Mouse (Mus musculus) ES-E14 (cell line): ENCODE results near the gene Tasp1. TPM values are rescaled to one million over a fixed set of nuclear protein-coding genes. Genes with fewer than 3 reads are reported as not detected.
A peak's percentile ranks its signal among the peaks of the same experiment; 100 is the strongest.

Experiments
- DNase-seq: peaks from one replicate; pipeline ENCODE4 v3.0.0-alpha.2; 2013; ENCODE audit warnings: low read depth, low spot score
- H3K27ac ChIP-seq: 2 replicates; pipeline ENCODE4 v1.5.1; 2012; ENCODE audit warnings: low read depth, mild to moderate bottlenecking, low read length, moderate library complexity, mixed read lengths; ENCODE audit not compliant: poor library complexity, insufficient read depth, severe bottlenecking
- H3K36me3 ChIP-seq: 2 replicates; pipeline ENCODE4 v1.6.1; 2012; ENCODE audit warnings: mild to moderate bottlenecking, low read length, moderate library complexity, mixed read lengths; ENCODE audit not compliant: control insufficient read depth, poor library complexity, insufficient read depth, severe bottlenecking
- H3K4me1 ChIP-seq, 2 experiments: fragments of 150-350 bp in 1 of 2; sonication (generic) in 1 of 2; 2 replicates each; pipeline ENCODE4 v1.6.1; 2012; ENCODE audit warnings: low read length in 2 of 2, mild to moderate bottlenecking in 1 of 2, mixed read lengths in 1 of 2; ENCODE audit not compliant: control insufficient read depth in 2 of 2, insufficient read depth in 2 of 2, poor library complexity in 1 of 2
- H3K4me3 ChIP-seq, 2 experiments: fragments of 150-350 bp in 1 of 2; sonication (generic) in 1 of 2; 2 replicates each; pipeline ENCODE4 v1.5.1; 2012; ENCODE audit warnings: low read length in 2 of 2, low read depth in 1 of 2, mild to moderate bottlenecking in 1 of 2, mixed read lengths in 1 of 2; ENCODE audit not compliant: insufficient read depth in 1 of 2, poor library complexity in 1 of 2, severe bottlenecking in 1 of 2
- H3K9ac ChIP-seq: 2 replicates; pipeline ENCODE4 v1.6.1; 2012; ENCODE audit warnings: low read depth, mild to moderate bottlenecking, low read length, mixed read lengths; ENCODE audit not compliant: poor library complexity, insufficient read depth, severe bottlenecking
- H3K9me3 ChIP-seq: fragments of 150-350 bp; sonication (generic); 2 replicates; pipeline ENCODE4 v1.6.1; 2012; ENCODE audit warnings: low read depth, mild to moderate bottlenecking, low read length; ENCODE audit not compliant: control insufficient read depth, insufficient read depth
- CHD2 ChIP-seq: IDR thresholded peaks from 2 replicates; pipeline ENCODE4 v1.6.1; 2014; ENCODE audit warnings: mild to moderate bottlenecking, low read depth, low read length, inconsistent platforms
- HCFC1 ChIP-seq: IDR thresholded peaks from 2 replicates; pipeline ENCODE4 v1.6.1; 2012; ENCODE audit warnings: low read length, inconsistent platforms, borderline replicate concordance; ENCODE audit not compliant: insufficient read depth
- MAFK ChIP-seq: IDR thresholded peaks from 2 replicates; pipeline ENCODE4 v1.6.1; 2014; ENCODE audit warnings: mild to moderate bottlenecking, low read depth, low read length, inconsistent platforms; ENCODE audit not compliant: insufficient read depth
- ZC3H11A ChIP-seq: IDR thresholded peaks from 2 replicates; pipeline ENCODE4 v1.6.1; 2012; ENCODE audit warnings: low read depth, mild to moderate bottlenecking, inconsistent platforms, low read length, borderline replicate concordance
- ZNF384 ChIP-seq: IDR thresholded peaks from 2 replicates; pipeline ENCODE4 v1.6.1; 2012; ENCODE audit warnings: low read depth, low read length, inconsistent platforms
- in situ Hi-C, 2 experiments: fragments of 600-800 bp; cut with MboI; formaldehyde crosslinking; loops; one replicate each; pipeline ENCODE4 v1.15.1; 2025; ENCODE audit warnings: low sequenced_read_pairs in 2 of 2, inconsistent platforms in 1 of 2; ENCODE audit not compliant: unreplicated experiment in 2 of 2
- total RNA-seq: library from RNA; depleted of rRNA; stranded (reverse); fragments of 300-350 nt; gene quantifications from 2 replicates; pipeline ENCODE4 v1.2.3, GENCODE M21; 2012

Gene Tasp1
- total RNA-seq, 1 experiment = 11.2 TPM

GRCm38 (mm10) chr2:140077476-140077875 lies 10.9 kb upstream of the Tasp1 start:
- peak overlapping the region; percentile 72; the same call in 1 of the 2 replicates for H3K27ac ChIP-seq
- TF ChIP-seq CHD2 (0 out of 2 replicates have a peak, but pooled peaks have one; percentile 29), HCFC1 (no peak)
- in situ Hi-C loops = no loop called here
- 0 out of 2 replicates have a peak overlapping the region, but pooled peaks have one; percentile 7 for H3K9ac ChIP-seq
- H3K4me1 ChIP-seq = peaks cover 1 to 23% of the 10 kb centered on the region in 2 experiments
- no peaks in the 10 kb centered on the region for H3K9me3 ChIP-seq
- no peaks in the 10 kb centered on the region for H3K36me3 ChIP-seq
- no peak for DNase-seq
- peak overlapping the region in 1 of 2 experiments; percentile 9; a peak in 2 of 4 replicates for H3K4me3 ChIP-seq

GRCm38 (mm10) chr2:140075150-140075549 lies 8.5 kb upstream of the Tasp1 start:
- no peaks in the 10 kb centered on the region for H3K9me3 ChIP-seq
- H3K27ac ChIP-seq = no peak overlapping the region
- in situ Hi-C loops = no loop called here
- TF ChIP-seq ZC3H11A (no peak), ZNF384 (no peak), HCFC1 (no peak), CHD2 (no peak), MAFK (no peak)
- no peak overlapping the region for H3K4me3 ChIP-seq
- no peak overlapping the region for H3K9ac ChIP-seq
- H3K36me3 ChIP-seq = no peaks in the 10 kb centered on the region
- H3K4me1 ChIP-seq = peaks cover 1 to 25% of the 10 kb centered on the region in 2 experiments
- DNase-seq = no peak

GRCm38 (mm10) chr2:140067516-140067915 lies 911 bp upstream of the Tasp1 start:
- no peak overlapping the region for H3K9ac ChIP-seq
- TF ChIP-seq HCFC1 = no peak
- in situ Hi-C loops = no loop called here
- H3K4me3 ChIP-seq = peak overlapping the region in 1 of 2 experiments; percentile 74; a peak in 2 of 4 replicates
- no peaks in the 10 kb centered on the region for H3K9me3 ChIP-seq
- DNase-seq = no peak
- no peaks in the 10 kb centered on the region for H3K36me3 ChIP-seq
- H3K27ac ChIP-seq = no peak overlapping the region
- H3K4me1 ChIP-seq = peaks cover 0 to 4% of the 10 kb centered on the region in 2 experiments; a peak in 2 of 4 replicates

GRCm38 (mm10) chr2:140065676-140066075 lies 929 bp downstream of the Tasp1 start:
- peaks cover 0 to 2% of the 10 kb centered on the region in 2 experiments; a peak in 2 of 4 replicates for H3K4me1 ChIP-seq
- no peaks in the 10 kb centered on the region for H3K9me3 ChIP-seq
- H3K4me3 ChIP-seq = peak overlapping the region; percentile 74 to 87
- in situ Hi-C loops = no loop called here
- H3K27ac ChIP-seq = no peak overlapping the region
- DNase-seq = no peak
- no peaks in the 10 kb centered on the region for H3K36me3 ChIP-seq
- no peak overlapping the region; the same call in 1 of the 2 replicates for H3K9ac ChIP-seq
- TF ChIP-seq HCFC1 (no peak), CHD2 (no peak), ZC3H11A (no peak), MAFK (no peak), ZNF384 (no peak)

GRCm38 (mm10) chr2:140061481-140061880 lies 5.1 kb downstream of the Tasp1 start:
- Histone ChIP-seq H3K9me3 (no peaks in the 10 kb centered on the region), H3K27ac (no peak overlapping the region), H3K36me3 (peaks cover 2% of the 10 kb centered on the region), H3K4me1 (no peaks in the 10 kb centered on the region), H3K4me3 (no peak overlapping the region), H3K9ac (no peak overlapping the region)
- no peak for DNase-seq
- in situ Hi-C loops = no loop called here
- no peak for TF ChIP-seq MAFK
- TF ChIP-seq ZNF384 = no peak
- no peak for TF ChIP-seq HCFC1
- TF ChIP-seq CHD2 = no peak
- TF ChIP-seq ZC3H11A = no peak
